Mouse (Mus musculus) bone marrow macrophage, adult 2 months (primary cell): ENCODE measurements around the gene Tnfrsf13c. TPM values are rescaled to one million over a fixed set of nuclear protein-coding genes. Genes with fewer than 3 reads are reported as not detected.

ENCODE experiments used
- H3K27ac ChIP-seq: 2 replicates; pipeline ENCODE4 v1.5.1; 2012; ENCODE audit warnings: low read depth, low read length; ENCODE audit not compliant: insufficient read depth
- H3K4me1 ChIP-seq: 2 replicates; pipeline ENCODE4 v1.6.1; 2012; ENCODE audit warnings: low read length; ENCODE audit not compliant: control insufficient read depth, insufficient read depth
- H3K4me3 ChIP-seq: 2 replicates; pipeline ENCODE4 v1.5.1; 2012; ENCODE audit warnings: mild to moderate bottlenecking, low read length, moderate library complexity; ENCODE audit not compliant: insufficient read depth
- CTCF ChIP-seq: IDR thresholded peaks from 2 replicates; pipeline ENCODE4 v1.5.1; 2012; ENCODE audit warnings: low read depth, mild to moderate bottlenecking, low read length, moderate library complexity
- POLR2A ChIP-seq: IDR thresholded peaks from 2 replicates; pipeline ENCODE4 v1.6.1; 2012; ENCODE audit warnings: mild to moderate bottlenecking, low read depth, low read length, borderline replicate concordance
- polyA plus RNA-seq: library from polyadenylated mRNA; stranded (reverse); fragments of >200 nt; gene quantifications from 2 replicates; pipeline ENCODE4 v1.2.4, GENCODE M21; 2012; ENCODE audit not compliant: missing spikeins, insufficient read depth, insufficient read length

The Tnfrsf13c gene
- polyA plus RNA-seq, 1 experiment = not detected

- H3K27ac ChIP-seq = no peak overlapping the region
- TF ChIP-seq CTCF (no peak), POLR2A (no peak)
- H3K4me1 ChIP-seq = peaks cover 3% of the 10 kb centered on the region
- no peak overlapping the region for H3K4me3 ChIP-seq
Observed at GRCm38 (mm10) chr15:82231100-82231499, 6.9 kb upstream of the Tnfrsf13c start.

GRCm38 (mm10) chr15:82230098-82230611 lies 6.0 kb upstream of the Tnfrsf13c start:
- Histone ChIP-seq H3K27ac (no peak overlapping the region), H3K4me1 (no peaks in the 10 kb centered on the region)
- TF ChIP-seq POLR2A = no peak
- no peak for TF ChIP-seq CTCF

GRCm38 (mm10) chr15:82229542-82230045 lies 5.4 kb upstream of the Tnfrsf13c start:
- TF ChIP-seq CTCF (no peak), POLR2A (no peak)
- no peaks in the 10 kb centered on the region for H3K4me1 ChIP-seq
- H3K4me3 ChIP-seq = no peak overlapping the region
- H3K27ac ChIP-seq = no peak overlapping the region

More at GRCm38 (mm10) chr15:82230098-82230611, 6.0 kb upstream of the Tnfrsf13c start:
- H3K4me3 ChIP-seq = no peak overlapping the region

DNA sequence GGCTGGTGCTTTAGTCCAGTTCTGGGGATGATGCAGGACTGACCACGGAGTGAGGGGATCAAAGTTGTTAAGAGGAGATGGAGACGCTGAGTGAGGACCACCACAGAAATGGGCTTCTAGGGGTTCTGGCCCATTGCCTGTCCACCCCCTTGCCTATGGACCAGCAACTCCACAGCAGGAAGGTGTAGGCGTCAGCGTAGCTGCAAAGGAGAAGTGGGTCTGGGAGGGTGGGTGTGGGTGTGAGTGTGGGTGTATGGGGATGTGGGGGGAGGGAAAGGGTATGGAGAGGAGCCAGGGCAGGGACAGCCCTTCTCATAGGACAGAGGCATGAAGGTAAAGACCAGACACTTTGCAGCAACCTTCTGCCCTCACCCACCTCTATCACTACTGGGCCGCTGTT lies 1.6 kb upstream of the Tnfrsf13c start:
- TF ChIP-seq POLR2A = no peak
- no peak for TF ChIP-seq CTCF
- Histone ChIP-seq H3K4me3 (no peak overlapping the region), H3K27ac (no peak overlapping the region), H3K4me1 (no peaks in the 10 kb centered on the region)

- H3K27ac ChIP-seq = no peak overlapping the region
- H3K4me1 ChIP-seq = 0 out of 2 replicates have a peak, but pooled peaks cover 2% of the 10 kb centered on the region
- no peak overlapping the region for H3K4me3 ChIP-seq
- TF ChIP-seq CTCF = no peak
- no peak for TF ChIP-seq POLR2A
Observed at GRCm38 (mm10) chr15:82224602-82225215, 540 bp upstream of the Tnfrsf13c start.

DNA sequence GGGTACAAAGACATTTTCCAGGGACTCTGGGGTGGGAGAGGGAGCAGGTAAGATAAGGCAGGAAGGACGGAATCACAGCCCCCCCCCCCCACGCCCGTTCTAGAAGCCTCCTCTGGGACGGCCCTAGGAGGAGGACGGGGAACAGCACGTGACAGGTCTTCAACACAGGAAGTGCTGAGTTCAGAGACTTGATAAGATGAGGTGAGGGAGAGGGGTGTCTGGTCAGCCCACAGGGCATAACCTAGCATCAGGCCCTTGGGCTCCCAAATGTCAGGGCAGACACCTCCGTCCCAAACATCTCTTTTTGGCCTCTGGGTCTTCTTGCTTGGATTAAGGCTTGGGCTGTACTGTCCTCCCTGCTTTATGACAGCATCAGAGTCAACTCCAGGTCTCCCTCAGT lies 918 bp downstream of the Tnfrsf13c start:
- H3K4me3 ChIP-seq = no peak overlapping the region
- TF ChIP-seq CTCF = no peak
- no peak for TF ChIP-seq POLR2A
- H3K4me1 ChIP-seq = peaks cover 10% of the 10 kb centered on the region
- H3K27ac ChIP-seq = no peak overlapping the region

DNA sequence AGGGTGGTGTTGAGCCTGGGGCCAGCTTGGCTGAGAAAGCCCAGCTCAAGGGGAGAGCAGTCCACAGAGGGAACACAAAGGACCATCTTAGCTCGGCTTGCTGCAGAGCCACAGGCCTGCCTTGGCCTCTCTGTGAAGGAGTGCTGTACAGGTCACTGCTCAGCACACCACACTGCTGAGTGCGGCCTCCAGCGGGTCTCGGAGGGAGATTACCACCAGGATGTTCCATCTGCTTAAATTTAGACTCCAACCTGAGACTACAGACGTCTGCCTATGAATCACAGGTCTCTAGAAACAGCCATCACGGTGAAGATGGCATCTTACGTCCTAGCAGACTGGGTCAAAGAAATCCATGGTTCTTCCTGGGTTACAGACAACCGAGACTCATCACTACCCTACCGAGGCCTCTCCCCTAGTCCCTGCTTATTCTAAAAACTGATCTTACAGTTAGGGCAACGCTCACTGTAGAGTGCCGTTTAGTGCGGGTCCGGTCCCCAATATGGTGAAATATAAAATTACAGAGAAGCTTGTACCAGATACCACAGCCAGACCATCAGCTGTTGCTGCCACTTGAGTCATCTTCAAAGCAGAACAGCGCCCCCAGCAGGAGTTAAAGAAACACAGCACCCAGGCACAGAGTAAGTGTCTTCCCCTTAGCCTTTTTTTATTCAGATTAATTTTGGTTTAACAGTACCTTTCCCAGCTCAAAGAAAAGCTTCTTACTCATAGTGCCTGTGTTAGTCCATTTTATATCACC lies 2.9 kb downstream of the Tnfrsf13c start:
- H3K4me3 ChIP-seq = no peak overlapping the region
- peaks cover 10% of the 10 kb centered on the region for H3K4me1 ChIP-seq
- TF ChIP-seq CTCF (no peak), POLR2A (no peak)
- H3K27ac ChIP-seq = no peak overlapping the region

- TF ChIP-seq CTCF (no peak), POLR2A (no peak)
- Histone ChIP-seq H3K4me1 (peaks cover 10% of the 10 kb centered on the region), H3K4me3 (no peak overlapping the region), H3K27ac (no peak overlapping the region)
Observed at GRCm38 (mm10) chr15:82220003-82220675, 4.0 kb downstream of the Tnfrsf13c start.

DNA sequence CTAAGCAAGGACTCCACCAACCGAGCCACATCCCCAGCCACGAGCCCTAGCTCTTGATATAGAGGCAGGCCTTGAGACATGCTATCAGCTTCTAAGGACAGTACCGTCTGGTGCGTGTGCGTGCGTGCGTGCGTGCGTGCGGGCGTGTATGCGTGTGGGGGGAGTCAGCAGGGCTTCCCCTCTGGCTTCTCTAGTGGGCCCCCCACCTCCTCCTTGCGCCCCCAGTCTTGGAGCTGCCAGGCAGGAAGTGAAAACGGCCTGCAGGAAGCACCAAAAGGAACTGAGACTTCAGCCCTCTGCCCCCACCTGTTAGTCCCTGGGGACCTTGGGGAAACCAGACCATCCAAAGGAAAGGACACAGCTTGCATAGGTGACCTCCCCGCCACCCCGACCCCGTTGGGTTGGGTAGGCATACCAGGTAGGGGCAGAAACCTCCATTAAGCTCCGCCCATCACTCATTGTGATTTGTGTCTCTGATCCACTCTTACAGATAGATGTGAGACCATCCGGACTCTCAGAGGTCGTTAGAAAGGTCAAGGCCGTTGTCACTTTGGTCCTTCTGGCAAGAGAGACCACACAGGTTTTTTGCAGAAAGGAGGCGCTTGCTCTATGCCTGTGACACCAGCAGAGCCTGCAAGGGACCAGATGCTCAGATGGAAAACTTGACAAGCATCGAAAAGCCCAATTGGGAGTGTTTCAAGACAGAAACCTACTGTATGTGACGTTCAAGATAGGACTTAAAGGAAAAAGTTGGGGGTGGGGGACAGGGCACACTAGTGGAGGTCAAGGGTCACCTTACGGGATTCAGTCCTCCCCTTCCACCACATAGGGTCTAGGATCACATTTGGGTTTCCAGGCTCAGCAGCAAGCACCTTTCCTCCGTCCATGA lies 5.1 kb downstream of the Tnfrsf13c start:
- peaks cover 10% of the 10 kb centered on the region for H3K4me1 ChIP-seq
- H3K4me3 ChIP-seq = no peak overlapping the region
- H3K27ac ChIP-seq = no peak overlapping the region
- TF ChIP-seq CTCF (no peak), POLR2A (no peak)
